Mouse (Mus musculus) forebrain, embryonic 11.5 days (tissue): Measurements from ENCODE around the gene Eml1. TPM values are rescaled to one million over a fixed set of nuclear protein-coding genes. Genes with fewer than 3 reads are reported as not detected.

Experiments used
- ATAC-seq: fragments of 200-750 bp; cut with Nextera tagmentation; replicated peaks from 2 replicates; pipeline ENCODE4 v1.8.0; 2017; ENCODE audit warnings: moderate TSS enrichment; ENCODE audit not compliant: low FRiP score
- DNase-seq: peaks from one replicate; pipeline ENCODE4 v3.0.0-alpha.2; 2017; ENCODE audit warnings: low spot score
- H3K27ac ChIP-seq: fragments of 300-500 bp; sonication (generic); 2 replicates; pipeline ENCODE4 v1.5.1; 2014; ENCODE audit warnings: low read depth, low read length
- H3K27me3 ChIP-seq: fragments of 300-500 bp; sonication (generic); 2 replicates; pipeline ENCODE4 v1.6.1; 2014; ENCODE audit warnings: mild to moderate bottlenecking, low read length, mixed read lengths; ENCODE audit not compliant: control insufficient read depth, insufficient read depth
- H3K36me3 ChIP-seq: fragments of 300-500 bp; sonication (generic); 2 replicates; pipeline ENCODE4 v1.6.1; 2014; ENCODE audit warnings: mild to moderate bottlenecking, low read length, moderate library complexity, mixed read lengths; ENCODE audit not compliant: control insufficient read depth, insufficient read depth
- H3K4me1 ChIP-seq: fragments of 300-500 bp; sonication (generic); replicated peaks from 2 replicates; pipeline ENCODE4 v1.6.1; 2014; ENCODE audit warnings: low read length, mixed read lengths; ENCODE audit not compliant: control insufficient read depth, insufficient read depth
- H3K4me2 ChIP-seq: fragments of 300-500 bp; sonication (generic); 2 replicates; pipeline ENCODE4 v1.6.1; 2014; ENCODE audit warnings: low read depth, mild to moderate bottlenecking, low read length, moderate library complexity, mixed read lengths; ENCODE audit not compliant: severe bottlenecking
- H3K4me3 ChIP-seq: fragments of 300-500 bp; sonication (generic); 2 replicates; pipeline ENCODE4 v1.5.1; 2014; ENCODE audit warnings: low read depth, low read length
- H3K9ac ChIP-seq: fragments of 300-500 bp; sonication (generic); 2 replicates; pipeline ENCODE4 v1.6.1; 2014; ENCODE audit warnings: low read length
- H3K9me3 ChIP-seq: fragments of 300-500 bp; sonication (generic); 2 replicates; pipeline ENCODE4 v1.6.1; 2016; ENCODE audit warnings: low read length, mixed read lengths; ENCODE audit not compliant: control insufficient read depth
- WGBS: fragments of 180-500 bp; shearing (Covaris S2); extraction: QIAGEN DNeasy Blood & Tissue Kit; methylation state at CpG from one replicate; pipeline ENCODE4 v1.1.7; 2014; 5-methylcytosine and 5-hydroxymethylcytosine counted together
- polyA plus RNA-seq: library from polyadenylated mRNA; unstranded; fragments of >200 nt; fragmentation: Nextera tagmentation; extraction: Ambion mirVana; gene quantifications from 2 replicates; pipeline ENCODE4 v1.2.1, GENCODE M21; 2014

Gene Eml1
- polyA plus RNA-seq, 1 experiment from 2014 or later: 92.5 TPM

- Histone ChIP-seq H3K9ac (no peak overlapping the region), H3K4me2 (no peak overlapping the region), H3K27ac (no peak overlapping the region), H3K9me3 (no peaks in the 10 kb centered on the region), H3K4me1 (peaks cover 5% of the 10 kb centered on the region), H3K36me3 (no peaks in the 10 kb centered on the region), H3K4me3 (no peak overlapping the region), H3K27me3 (no peaks in the 10 kb centered on the region)
- DNase-seq (no peak), ATAC-seq (no peak)
- 70% methylated on average over 13 of the region's 13 CpGs for WGBS
Observed at GRCm38 (mm10) chr12:108386476-108387232, 15.9 kb downstream of the Eml1 start.

GRCm38 (mm10) chr12:108389718-108390117 lies 19.0 kb downstream of the Eml1 start:
- Histone ChIP-seq H3K27me3 (no peaks in the 10 kb centered on the region), H3K9me3 (no peaks in the 10 kb centered on the region), H3K4me1 (peaks cover 8% of the 10 kb centered on the region), H3K36me3 (no peaks in the 10 kb centered on the region), H3K27ac (no peak overlapping the region), H3K4me3 (no peak overlapping the region), H3K9ac (no peak overlapping the region), H3K4me2 (no peak overlapping the region)
- ATAC-seq: no peak
- 36% methylated on average over 3 of the region's 3 CpGs for WGBS
- DNase-seq: no peak

- H3K4me2 ChIP-seq: no peak overlapping the region
- no peak overlapping the region for H3K4me3 ChIP-seq
- H3K9me3 ChIP-seq: no peaks in the 10 kb centered on the region
- peaks cover 25% of the 10 kb centered on the region for H3K4me1 ChIP-seq
- no peak overlapping the region for H3K27ac ChIP-seq
- DNase-seq (no peak), ATAC-seq (no peak)
- 73% methylated on average over 12 of the region's 12 CpGs for WGBS
- no peak overlapping the region for H3K9ac ChIP-seq
- no peaks in the 10 kb centered on the region for H3K36me3 ChIP-seq
- no peaks in the 10 kb centered on the region for H3K27me3 ChIP-seq
Observed at GRCm38 (mm10) chr12:108392254-108393044, 21.7 kb downstream of the Eml1 start.

DNA sequence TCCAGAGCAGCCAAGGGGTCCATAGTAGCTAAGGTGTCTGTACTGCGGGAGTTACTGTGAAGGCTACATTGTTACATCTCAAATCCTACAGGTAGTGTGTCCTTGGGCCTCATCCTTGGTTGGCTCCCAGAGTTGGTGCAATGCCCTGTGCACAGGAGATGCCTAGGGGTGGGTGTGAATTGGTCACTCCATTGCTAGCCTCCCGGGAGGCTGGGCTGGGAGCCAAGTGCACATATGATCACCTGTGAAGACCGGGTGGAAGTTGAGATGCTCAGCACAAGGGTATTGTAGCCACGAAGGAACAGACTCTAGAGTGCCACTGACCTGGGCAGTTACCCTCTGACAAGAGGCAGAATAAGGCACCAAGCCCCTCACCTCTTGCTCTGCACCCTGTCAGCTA lies 22.3 kb downstream of the Eml1 start:
- 88% methylated on average over 4 of the region's 4 CpGs for WGBS
- H3K36me3 ChIP-seq: no peaks in the 10 kb centered on the region
- no peak overlapping the region for H3K9ac ChIP-seq
- ATAC-seq: no peak
- H3K27me3 ChIP-seq: no peaks in the 10 kb centered on the region
- H3K9me3 ChIP-seq: no peaks in the 10 kb centered on the region
- DNase-seq: no peak
- no peak overlapping the region for H3K4me3 ChIP-seq
- no peak overlapping the region for H3K4me2 ChIP-seq
- no peak overlapping the region for H3K27ac ChIP-seq
- H3K4me1 ChIP-seq: peaks cover 25% of the 10 kb centered on the region

GRCm38 (mm10) chr12:108393637-108394036 lies 22.9 kb downstream of the Eml1 start:
- Histone ChIP-seq H3K4me3 (no peak overlapping the region), H3K4me1 (peaks cover 25% of the 10 kb centered on the region), H3K9ac (no peak overlapping the region), H3K4me2 (no peak overlapping the region), H3K9me3 (no peaks in the 10 kb centered on the region), H3K36me3 (no peaks in the 10 kb centered on the region), H3K27me3 (no peaks in the 10 kb centered on the region), H3K27ac (no peak overlapping the region)
- no peak for DNase-seq
- ATAC-seq: no peak
- 87% methylated on average over 4 of the region's 4 CpGs for WGBS

GRCm38 (mm10) chr12:108394534-108395284 lies 24.0 kb downstream of the Eml1 start:
- DNase-seq (no peak), ATAC-seq (no peak)
- 87% methylated on average over 17 of the region's 17 CpGs for WGBS
- H3K9ac ChIP-seq: no peak overlapping the region
- H3K27me3 ChIP-seq: no peaks in the 10 kb centered on the region
- no peaks in the 10 kb centered on the region for H3K36me3 ChIP-seq
- H3K4me2 ChIP-seq: no peak overlapping the region
- H3K4me1 ChIP-seq: peaks cover 25% of the 10 kb centered on the region
- no peaks in the 10 kb centered on the region for H3K9me3 ChIP-seq
- H3K27ac ChIP-seq: peak overlapping the region; percentile 94
- no peak overlapping the region for H3K4me3 ChIP-seq

- Histone ChIP-seq H3K27me3 (no peaks in the 10 kb centered on the region), H3K9me3 (no peaks in the 10 kb centered on the region), H3K4me2 (no peak overlapping the region), H3K9ac (no peak overlapping the region), H3K4me1 (peaks cover 25% of the 10 kb centered on the region), H3K27ac (peak overlapping the region; percentile 94), H3K36me3 (no peaks in the 10 kb centered on the region), H3K4me3 (no peak overlapping the region)
- WGBS: 75% methylated on average over 6 of the region's 6 CpGs
- ATAC-seq (no peak), DNase-seq (no peak)
Observed at GRCm38 (mm10) chr12:108395285-108395660, 24.5 kb downstream of the Eml1 start.

DNA sequence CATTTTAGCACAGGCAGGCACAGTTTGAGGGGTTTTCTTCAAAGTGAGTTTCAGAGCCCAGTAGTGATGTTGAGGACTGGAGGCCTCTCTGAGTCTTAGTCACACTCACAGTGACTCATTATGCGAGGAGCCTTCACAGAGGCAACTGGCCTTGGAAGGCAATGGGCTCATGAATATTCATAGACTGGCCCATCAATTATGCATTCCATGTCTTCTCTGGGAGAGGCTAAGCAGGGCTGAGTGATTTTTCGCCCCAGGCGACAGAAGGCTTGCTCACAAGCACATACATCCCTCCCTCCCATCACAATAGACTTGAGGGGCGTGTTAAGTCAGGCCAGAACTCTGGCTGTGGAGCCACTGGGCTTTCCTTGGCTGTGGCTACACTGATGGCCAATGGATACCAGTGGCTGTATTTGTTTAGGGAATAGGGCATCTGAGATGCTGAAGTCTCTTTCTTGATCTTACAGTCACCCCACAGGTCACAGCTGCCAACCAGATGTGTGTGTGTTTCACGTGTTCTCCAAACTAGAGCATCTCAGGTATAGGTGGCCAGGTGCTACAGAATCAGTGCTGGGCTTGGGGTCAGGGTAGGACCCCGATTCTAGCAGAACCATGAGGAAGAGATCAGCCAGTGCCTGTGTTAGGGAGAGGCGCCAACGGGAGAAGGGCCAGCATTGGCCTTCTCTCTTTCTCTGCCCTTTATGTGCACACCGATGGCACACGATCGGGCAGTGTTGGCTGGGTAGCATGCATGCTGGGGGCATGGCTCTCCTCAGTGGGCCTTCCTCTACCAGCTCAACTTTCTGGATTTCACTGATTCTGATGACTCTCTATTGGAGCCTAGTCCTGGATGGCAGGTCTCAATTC lies 25.6 kb downstream of the Eml1 start:
- DNase-seq (peak; percentile 91), ATAC-seq (peak; percentile 97)
- Histone ChIP-seq H3K27ac (peak overlapping the region; percentile 94), H3K4me3 (no peak overlapping the region), H3K27me3 (no peaks in the 10 kb centered on the region), H3K36me3 (no peaks in the 10 kb centered on the region), H3K4me2 (0 out of 2 replicates have a peak overlapping the region, but pooled peaks have one; percentile 1), H3K9ac (no peak overlapping the region; the same call in 1 of the 2 replicates), H3K4me1 (peaks cover 25% of the 10 kb centered on the region), H3K9me3 (no peaks in the 10 kb centered on the region)
- WGBS: 59% methylated on average over 11 of the region's 11 CpGs
